Mouse (Mus musculus): ENCODE measurements around the gene Gcgr. TPM values are rescaled to one million over a fixed set of nuclear protein-coding genes. Genes with fewer than 3 reads are reported as not detected.
"Not testable (repeated sequence)": the region's sequence is repeated elsewhere in the genome, so short reads cannot be mapped to it uniquely, and the experiment has no call there.

Gcgr gene
- polyA plus RNA-seq, 1 experiment from 2014 or later = 0.29 TPM

DNA sequence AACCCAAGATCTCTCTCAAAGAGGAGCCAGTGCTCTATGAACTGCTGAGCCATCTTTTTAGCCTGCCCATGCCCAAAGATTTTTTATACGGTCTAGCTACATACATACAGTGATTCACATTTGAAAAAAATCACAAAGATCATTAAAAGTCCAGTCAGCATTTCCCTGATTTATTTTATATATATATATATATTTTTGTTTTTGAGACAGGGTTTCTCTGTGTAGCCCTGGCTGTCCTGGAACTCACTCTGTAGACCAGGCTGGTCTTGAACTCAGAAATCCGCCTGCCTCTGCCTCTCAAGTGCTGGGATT, 52.4 kb downstream of the Gcgr start:
- 92% methylated on average over 2 of the region's 2 CpGs for WGBS
- H3K4me1 ChIP-seq = peaks cover 33% of the 10 kb centered on the region
- not testable (repeated sequence) for H3K27ac ChIP-seq (replicated peaks); H3K4me2 ChIP-seq (replicated peaks); H3K4me3 ChIP-seq; ATAC-seq (ENCODE audit: low FRiP score, low read depth); H3K9me3 ChIP-seq; H3K9ac ChIP-seq (replicated peaks); H3K27me3 ChIP-seq
- peaks cover 62% of the 10 kb centered on the region for H3K36me3 ChIP-seq

DNA sequence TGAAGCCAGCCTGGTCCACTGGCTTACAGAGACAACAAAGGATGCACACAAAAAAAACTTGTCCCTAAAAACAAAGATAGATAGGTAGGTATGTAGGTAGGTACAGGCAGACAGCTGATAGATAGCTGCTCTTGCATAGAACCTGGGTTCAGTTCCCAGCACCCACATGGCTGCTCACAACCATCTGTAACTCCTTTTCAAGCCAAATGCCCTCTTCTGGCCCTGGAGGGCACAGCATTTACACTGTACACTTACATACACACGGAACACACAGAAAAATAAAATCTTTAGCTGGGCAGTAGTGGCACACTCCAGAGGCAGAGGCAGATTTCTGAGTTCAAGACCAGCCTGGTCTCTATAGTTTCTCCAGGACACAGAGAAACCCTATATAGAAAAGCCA, 53.4 kb downstream of the Gcgr start:
- no peak overlapping the region for H3K4me2 ChIP-seq (replicated peaks)
- H3K27ac ChIP-seq (replicated peaks) = no peak overlapping the region
- H3K9me3 ChIP-seq = peaks cover 4% of the 10 kb centered on the region; the same call in 1 of the 2 replicates
- peaks cover 62% of the 10 kb centered on the region for H3K36me3 ChIP-seq
- 97% methylated on average over 1 of the region's 1 CpGs for WGBS
- ATAC-seq (ENCODE audit: low FRiP score, low read depth) = no peak
- H3K4me3 ChIP-seq = no peak overlapping the region
- no peak overlapping the region for H3K9ac ChIP-seq (replicated peaks)
- no peaks in the 10 kb centered on the region for H3K27me3 ChIP-seq
- H3K4me1 ChIP-seq = peaks cover 27% of the 10 kb centered on the region

DNA sequence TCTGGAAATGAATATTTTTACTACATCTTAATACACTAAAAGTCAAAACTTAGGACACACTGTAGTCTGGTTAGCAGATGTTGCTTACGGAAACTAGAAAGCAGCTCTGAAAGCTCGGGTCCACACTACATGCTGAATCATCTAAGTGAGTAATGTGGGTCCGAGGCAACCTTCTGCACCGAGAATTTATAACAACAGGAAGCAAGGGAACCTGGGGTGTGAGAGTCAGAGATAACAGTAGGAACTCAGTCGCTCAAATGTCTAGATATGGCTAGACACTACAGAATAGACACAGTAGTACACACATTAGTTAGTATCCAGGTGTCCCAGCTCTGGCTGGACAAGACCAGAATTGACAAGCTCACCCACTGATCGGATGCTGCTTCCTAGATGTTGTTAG, 58.0 kb downstream of the Gcgr start:
- 0 out of 2 replicates have a peak, but pooled peaks cover 1% of the 10 kb centered on the region for H3K4me1 ChIP-seq
- 95% methylated on average over 6 of the region's 6 CpGs for WGBS
- no peak for ATAC-seq (ENCODE audit: low FRiP score, low read depth)
- H3K9ac ChIP-seq (replicated peaks) = no peak overlapping the region
- H3K4me3 ChIP-seq = no peak overlapping the region
- H3K4me2 ChIP-seq (replicated peaks) = no peak overlapping the region
- peaks cover 4% of the 10 kb centered on the region; the same call in 1 of the 2 replicates for H3K9me3 ChIP-seq
- no peaks in the 10 kb centered on the region for H3K27me3 ChIP-seq
- H3K27ac ChIP-seq (replicated peaks) = no peak overlapping the region
- H3K36me3 ChIP-seq = peaks cover 96% of the 10 kb centered on the region

Other genes starting within 250 kb of the Gcgr start
- gene Actg1, start 182.2 kb upstream of the Gcgr start, polyA plus RNA-seq (2016; fragmentation: Nextera tagmentation; extraction: Ambion mirVana) = 3,175 and 3,231 TPM in 2 replicates
- 1.4 and 1.5 TPM in 2 replicates for gene Fscn2, start 169.2 kb upstream of the Gcgr start, polyA plus RNA-seq (2016; fragmentation: Nextera tagmentation; extraction: Ambion mirVana)
- 51.3 and 55.4 TPM in 2 replicates for gene Faap100, start 151.9 kb upstream of the Gcgr start, polyA plus RNA-seq (2016; fragmentation: Nextera tagmentation; extraction: Ambion mirVana)
- 51.8 and 54.6 TPM in 2 replicates for gene Nploc4, start 93.0 kb upstream of the Gcgr start, polyA plus RNA-seq (2016; fragmentation: Nextera tagmentation; extraction: Ambion mirVana)
- not detected in 2 replicates for gene Tspan10, start 88.1 kb upstream of the Gcgr start, polyA plus RNA-seq (2016; fragmentation: Nextera tagmentation; extraction: Ambion mirVana)
- gene Pde6g, start 77.2 kb upstream of the Gcgr start, polyA plus RNA-seq (2016; fragmentation: Nextera tagmentation; extraction: Ambion mirVana) = 0.20 TPM in 1 of 2 replicates, not detected in the other
- gene Oxld1, start 72.6 kb upstream of the Gcgr start, polyA plus RNA-seq (2016; fragmentation: Nextera tagmentation; extraction: Ambion mirVana) = 11.7 and 11.9 TPM in 2 replicates
- gene Ccdc137, start 72.6 kb upstream of the Gcgr start, polyA plus RNA-seq (2016; fragmentation: Nextera tagmentation; extraction: Ambion mirVana) = 30.1 and 35.1 TPM in 2 replicates
- 56.4 and 58.8 TPM in 2 replicates for gene Arl16, start 63.1 kb upstream of the Gcgr start, polyA plus RNA-seq (2016; fragmentation: Nextera tagmentation; extraction: Ambion mirVana)
- gene Mrpl12, start 46.1 kb upstream of the Gcgr start, polyA plus RNA-seq (2016; fragmentation: Nextera tagmentation; extraction: Ambion mirVana) = 112 and 118 TPM in 2 replicates
- gene Slc25a10, start 38.9 kb upstream of the Gcgr start, polyA plus RNA-seq (2016; fragmentation: Nextera tagmentation; extraction: Ambion mirVana) = 37.7 and 38.8 TPM in 2 replicates
- gene Mcrip1, start 19.0 kb downstream of the Gcgr start, polyA plus RNA-seq (2016; fragmentation: Nextera tagmentation; extraction: Ambion mirVana) = 212 and 232 TPM in 2 replicates
- gene Ppp1r27, start 20.4 kb downstream of the Gcgr start, polyA plus RNA-seq (2016; fragmentation: Nextera tagmentation; extraction: Ambion mirVana) = not detected in 2 replicates
- 384 and 418 TPM in 2 replicates for gene P4hb, start 42.6 kb downstream of the Gcgr start, polyA plus RNA-seq (2016; fragmentation: Nextera tagmentation; extraction: Ambion mirVana)
- 504 and 557 TPM in 2 replicates for gene Arhgdia, start 50.9 kb downstream of the Gcgr start, polyA plus RNA-seq (2016; fragmentation: Nextera tagmentation; extraction: Ambion mirVana)
- gene Alyref, start 67.7 kb downstream of the Gcgr start, polyA plus RNA-seq (2016; fragmentation: Nextera tagmentation; extraction: Ambion mirVana) = 652 and 655 TPM in 2 replicates
- gene Anapc11, start 67.7 kb downstream of the Gcgr start, polyA plus RNA-seq (2016; fragmentation: Nextera tagmentation; extraction: Ambion mirVana) = 165 and 182 TPM in 2 replicates
- 0.98 TPM in 1 of 2 replicates, not detected in the other for gene Npb, start 77.8 kb downstream of the Gcgr start, polyA plus RNA-seq (2016; fragmentation: Nextera tagmentation; extraction: Ambion mirVana)
- 148 and 157 TPM in 2 replicates for gene Pcyt2, start 87.2 kb downstream of the Gcgr start, polyA plus RNA-seq (2016; fragmentation: Nextera tagmentation; extraction: Ambion mirVana)
- gene Sirt7, start 94.5 kb downstream of the Gcgr start, polyA plus RNA-seq (2016; fragmentation: Nextera tagmentation; extraction: Ambion mirVana) = 40.4 and 48.2 TPM in 2 replicates
- 33.3 and 36.8 TPM in 2 replicates for gene Mafg, start 102.9 kb downstream of the Gcgr start, polyA plus RNA-seq (2016; fragmentation: Nextera tagmentation; extraction: Ambion mirVana)
- 31.6 and 34.1 TPM in 2 replicates for gene Pycr1, start 113.1 kb downstream of the Gcgr start, polyA plus RNA-seq (2016; fragmentation: Nextera tagmentation; extraction: Ambion mirVana)
- 0.99 TPM in 1 of 2 replicates, not detected in the other for gene Myadml2, start 117.5 kb downstream of the Gcgr start, polyA plus RNA-seq (2016; fragmentation: Nextera tagmentation; extraction: Ambion mirVana)
- gene Notum, start 130.5 kb downstream of the Gcgr start, polyA plus RNA-seq (2016; fragmentation: Nextera tagmentation; extraction: Ambion mirVana) = 0.58 and 0.87 TPM in 2 replicates
- gene Aspscr1, start 142.3 kb downstream of the Gcgr start, polyA plus RNA-seq (2016; fragmentation: Nextera tagmentation; extraction: Ambion mirVana) = 149 and 154 TPM in 2 replicates
- gene Cenpx, start 183.0 kb downstream of the Gcgr start, polyA plus RNA-seq (2016; fragmentation: Nextera tagmentation; extraction: Ambion mirVana) = 120 and 121 TPM in 2 replicates
- gene Lrrc45, start 183.2 kb downstream of the Gcgr start, polyA plus RNA-seq (2016; fragmentation: Nextera tagmentation; extraction: Ambion mirVana) = 74.5 and 75.1 TPM in 2 replicates
- gene Rac3, start 190.8 kb downstream of the Gcgr start, polyA plus RNA-seq (2016; fragmentation: Nextera tagmentation; extraction: Ambion mirVana) = 70.5 and 74.2 TPM in 2 replicates
- 11.8 and 14.6 TPM in 2 replicates for gene Dcxr, start 196.6 kb downstream of the Gcgr start, polyA plus RNA-seq (2016; fragmentation: Nextera tagmentation; extraction: Ambion mirVana)
- 2.0 and 2.3 TPM in 2 replicates for gene Cbr2, start 201.4 kb downstream of the Gcgr start, polyA plus RNA-seq (2016; fragmentation: Nextera tagmentation; extraction: Ambion mirVana)
- gene Hmga1b, start 232.1 kb downstream of the Gcgr start, polyA plus RNA-seq (2016; fragmentation: Nextera tagmentation; extraction: Ambion mirVana) = 5.4 and 6.8 TPM in 2 replicates

Measured in midbrain, embryonic 12.5 days (tissue).